Mouse (Mus musculus) limb, embryonic 11.5 days (tissue): ENCODE results near the gene Cdon. TPM values are rescaled to one million over a fixed set of nuclear protein-coding genes. Genes with fewer than 3 reads are reported as not detected.

ENCODE experiments used
- ATAC-seq: fragments of 200-750 bp; cut with Nextera tagmentation; 2 replicates; pipeline ENCODE4 v1.8.0; 2017; ENCODE audit warnings: low read depth; ENCODE audit not compliant: insufficient number of reproducible peaks, low FRiP score, low TSS enrichment
- DNase-seq: peaks from one replicate; pipeline ENCODE4 v3.0.0-alpha.2; 2015; ENCODE audit warnings: low spot score
- H3K27ac ChIP-seq: fragments of 300-500 bp; sonication (generic); replicated peaks from 2 replicates; pipeline ENCODE4 v1.5.1; 2014; ENCODE audit warnings: low read depth, mild to moderate bottlenecking, low read length
- H3K27me3 ChIP-seq: fragments of 300-500 bp; sonication (generic); 2 replicates; pipeline ENCODE4 v1.6.1; 2014; ENCODE audit warnings: mild to moderate bottlenecking, low read length, mixed read lengths; ENCODE audit not compliant: control insufficient read depth, insufficient read depth
- H3K36me3 ChIP-seq: fragments of 300-500 bp; sonication (generic); 2 replicates; pipeline ENCODE4 v1.6.1; 2014; ENCODE audit warnings: mild to moderate bottlenecking, low read length, moderate library complexity, mixed read lengths; ENCODE audit not compliant: control insufficient read depth, insufficient read depth
- H3K4me1 ChIP-seq: fragments of 300-500 bp; sonication (generic); 2 replicates; pipeline ENCODE4 v1.6.1; 2014; ENCODE audit warnings: low read length, mixed read lengths; ENCODE audit not compliant: control insufficient read depth, insufficient read depth
- H3K4me2 ChIP-seq: fragments of 300-500 bp; sonication (generic); 2 replicates; pipeline ENCODE4 v1.6.1; 2014; ENCODE audit warnings: low read depth, mild to moderate bottlenecking, moderate library complexity; ENCODE audit not compliant: severe bottlenecking
- H3K4me3 ChIP-seq: fragments of 300-500 bp; sonication (generic); 2 replicates; pipeline ENCODE4 v1.5.1; 2014; ENCODE audit warnings: low read depth, low read length
- H3K9ac ChIP-seq: fragments of 300-500 bp; sonication (generic); 2 replicates; pipeline ENCODE4 v1.6.1; 2014; ENCODE audit warnings: mild to moderate bottlenecking, low read length
- H3K9me3 ChIP-seq: fragments of 300-500 bp; sonication (generic); 2 replicates; pipeline ENCODE4 v1.6.1; 2016; ENCODE audit warnings: low read length; ENCODE audit not compliant: control insufficient read depth
- WGBS: fragments of 180-500 bp; shearing (Covaris S2); extraction: QIAGEN DNeasy Blood & Tissue Kit; methylation state at CpG from one replicate; pipeline ENCODE4 v1.1.7; 2014; 5-methylcytosine and 5-hydroxymethylcytosine counted together
- polyA plus RNA-seq: library from polyadenylated mRNA; unstranded; fragments of >200 nt; fragmentation: Nextera tagmentation; extraction: Ambion mirVana; gene quantifications from 2 replicates; pipeline ENCODE4 v1.2.1, GENCODE M21; 2014

The Cdon gene
- polyA plus RNA-seq, 1 experiment from 2014 or later = 11.8 TPM

- Histone ChIP-seq H3K36me3 (peaks cover 3% of the 10 kb centered on the region; the same call in 1 of the 2 replicates), H3K9ac (no peak overlapping the region), H3K4me3 (no peak overlapping the region), H3K4me2 (no peak overlapping the region), H3K9me3 (no peaks in the 10 kb centered on the region), H3K27ac (no peak overlapping the region), H3K4me1 (no peaks in the 10 kb centered on the region), H3K27me3 (no peaks in the 10 kb centered on the region)
- no peak for ATAC-seq
- 87% methylated on average over 10 of the region's 10 CpGs for WGBS
- no peak for DNase-seq
These were observed 53.3 kb downstream of the Cdon start for GRCm38 (mm10) chr9:35474104-35474724.

GRCm38 (mm10) chr9:35475394-35475793 lies 54.5 kb downstream of the Cdon start:
- H3K4me1 ChIP-seq = no peaks in the 10 kb centered on the region
- H3K36me3 ChIP-seq = peaks cover 3% of the 10 kb centered on the region; the same call in 1 of the 2 replicates
- H3K27me3 ChIP-seq = no peaks in the 10 kb centered on the region
- no peak overlapping the region for H3K9ac ChIP-seq
- no peak overlapping the region for H3K4me2 ChIP-seq
- no peak for ATAC-seq
- WGBS = 86% methylated on average over 7 of the region's 7 CpGs
- no peak overlapping the region for H3K4me3 ChIP-seq
- no peaks in the 10 kb centered on the region for H3K9me3 ChIP-seq
- no peak for DNase-seq
- no peak overlapping the region for H3K27ac ChIP-seq

GRCm38 (mm10) chr9:35479456-35479855 lies 58.5 kb downstream of the Cdon start:
- no peak overlapping the region for H3K4me3 ChIP-seq
- no peak for ATAC-seq
- no peak overlapping the region for H3K4me2 ChIP-seq
- DNase-seq = no peak
- H3K9me3 ChIP-seq = no peaks in the 10 kb centered on the region
- no peaks in the 10 kb centered on the region for H3K36me3 ChIP-seq
- 95% methylated on average over 6 of the region's 6 CpGs for WGBS
- H3K9ac ChIP-seq = no peak overlapping the region
- no peak overlapping the region for H3K27ac ChIP-seq
- H3K4me1 ChIP-seq = no peaks in the 10 kb centered on the region
- H3K27me3 ChIP-seq = no peaks in the 10 kb centered on the region

GRCm38 (mm10) chr9:35482014-35482898 lies 61.3 kb downstream of the Cdon start:
- H3K4me1 ChIP-seq = 0 out of 2 replicates have a peak, but pooled peaks cover 2% of the 10 kb centered on the region
- no peak overlapping the region for H3K9ac ChIP-seq
- no peak overlapping the region for H3K27ac ChIP-seq
- no peaks in the 10 kb centered on the region for H3K27me3 ChIP-seq
- WGBS = 77% methylated on average over 13 of the region's 13 CpGs
- ATAC-seq (no peak), DNase-seq (no peak)
- no peak overlapping the region for H3K4me3 ChIP-seq
- H3K9me3 ChIP-seq = no peaks in the 10 kb centered on the region
- peaks cover 2% of the 10 kb centered on the region; the same call in 1 of the 2 replicates for H3K36me3 ChIP-seq
- no peak overlapping the region for H3K4me2 ChIP-seq

- H3K9me3 ChIP-seq = no peaks in the 10 kb centered on the region
- no peak for DNase-seq
- 0 out of 2 replicates have a peak, but pooled peaks cover 2% of the 10 kb centered on the region for H3K4me1 ChIP-seq
- 84% methylated on average over 3 of the region's 3 CpGs for WGBS
- no peaks in the 10 kb centered on the region for H3K27me3 ChIP-seq
- no peak overlapping the region for H3K9ac ChIP-seq
- H3K4me2 ChIP-seq = no peak overlapping the region
- peaks cover 5% of the 10 kb centered on the region for H3K36me3 ChIP-seq
- no peak overlapping the region for H3K4me3 ChIP-seq
- ATAC-seq = no peak
- H3K27ac ChIP-seq = no peak overlapping the region
These were observed 63.0 kb downstream of the Cdon start for GRCm38 (mm10) chr9:35483949-35484348.

DNA sequence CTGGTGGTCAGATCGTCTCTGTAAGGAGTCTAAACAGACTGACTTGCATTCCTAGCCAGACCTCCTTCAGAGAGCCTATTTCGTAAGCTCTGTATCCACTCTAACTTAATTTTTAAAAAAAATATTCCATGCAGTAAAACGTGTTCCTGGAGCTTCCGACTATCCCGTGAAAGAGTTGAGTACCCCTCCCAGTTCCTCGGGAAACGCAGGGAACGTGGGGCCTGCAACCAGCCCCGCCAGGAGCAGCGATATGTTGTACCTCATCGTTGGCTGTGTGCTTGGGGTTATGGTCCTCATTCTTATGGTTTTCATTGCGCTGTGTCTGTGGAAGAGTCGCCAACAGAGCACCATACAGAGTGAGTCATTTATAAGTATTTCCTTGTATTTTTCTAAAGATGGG lies 65.7 kb downstream of the Cdon start:
- no peak for DNase-seq
- no peaks in the 10 kb centered on the region; the same call in 1 of the 2 replicates for H3K9me3 ChIP-seq
- no peak for ATAC-seq
- H3K4me2 ChIP-seq = no peak overlapping the region
- 90% methylated on average over 13 of the region's 13 CpGs for whole genome bisulfite sequencing
- no peak overlapping the region for H3K9ac ChIP-seq
- H3K4me3 ChIP-seq = no peak overlapping the region
- no peak overlapping the region for H3K27ac ChIP-seq
- H3K27me3 ChIP-seq = no peaks in the 10 kb centered on the region
- 0 out of 2 replicates have a peak, but pooled peaks cover 2% of the 10 kb centered on the region for H3K4me1 ChIP-seq
- peaks cover 7% of the 10 kb centered on the region for H3K36me3 ChIP-seq

GRCm38 (mm10) chr9:35488496-35488895 lies 67.6 kb downstream of the Cdon start:
- no peak overlapping the region for H3K4me3 ChIP-seq
- no peak overlapping the region for H3K27ac ChIP-seq
- H3K9me3 ChIP-seq = no peaks in the 10 kb centered on the region; the same call in 1 of the 2 replicates
- DNase-seq = no peak
- H3K9ac ChIP-seq = no peak overlapping the region
- WGBS = 97% methylated on average over 4 of the region's 4 CpGs
- no peaks in the 10 kb centered on the region for H3K27me3 ChIP-seq
- H3K4me1 ChIP-seq = 0 out of 2 replicates have a peak, but pooled peaks cover 2% of the 10 kb centered on the region
- H3K36me3 ChIP-seq = peaks cover 7% of the 10 kb centered on the region
- H3K4me2 ChIP-seq = no peak overlapping the region
- ATAC-seq = no peak

- peaks cover 11% of the 10 kb centered on the region for H3K36me3 ChIP-seq
These were observed 70.4 kb downstream of the Cdon start for GRCm38 (mm10) chr9:35491109-35491866.

More at GRCm38 (mm10) chr9:35491109-35491866, 70.4 kb downstream of the Cdon start:
- WGBS = 85% methylated on average over 11 of the region's 11 CpGs
- no peak for ATAC-seq
- no peak for DNase-seq
- Histone ChIP-seq H3K4me2 (no peak overlapping the region), H3K4me1 (peaks cover 3% of the 10 kb centered on the region; the same call in 1 of the 2 replicates), H3K27me3 (no peaks in the 10 kb centered on the region), H3K4me3 (no peak overlapping the region), H3K9me3 (no peaks in the 10 kb centered on the region; the same call in 1 of the 2 replicates), H3K9ac (no peak overlapping the region), H3K27ac (no peak overlapping the region)
